In genomic region chr11:116658238-116658637, GRCm38 (mm10) we compare ENCODE assay signal across 8 mouse cellular contexts. TPM values are rescaled to one million over a fixed set of nuclear protein-coding genes. Genes with fewer than 3 reads are reported as not detected.
DNase-seq lines count a peak whose midpoint lies in the region; ATAC-seq and TF ChIP-seq lines count a peak whose summit lies in the region.

No protein-coding gene starts in this region.

- ATAC-seq in heart, embryonic 13.5 days (ENCODE audit: extremely low read depth, insufficient number of reproducible peaks, low FRiP score, low TSS enrichment): no peak
- ATAC-seq in forebrain, embryonic 15.5 days (replicated peaks): no peak
- ATAC-seq in liver, embryonic 14.5 days (ENCODE audit: insufficient read depth): no peak
- ATAC-seq in CD4-positive, CD25-positive, alpha-beta regulatory T cell, adult 4 months: no peak

- TF ChIP-seq EP300 in ES-Bruce4 (IDR thresholded peaks at IDR 0.05; ENCODE audit: insufficient read depth, low read depth, low read length): no peak
- TF ChIP-seq EP300 in liver, embryonic 14.5 days (IDR thresholded peaks at IDR 0.05; ENCODE audit: low read depth): no peak

- no peaks in the 10 kb centered on the region for H3K36me3 ChIP-seq in heart, embryonic 13.5 days
- H3K36me3 ChIP-seq in ES-Bruce4 (ENCODE audit: control insufficient read depth, insufficient read depth, low read length, poor library complexity, severe bottlenecking): no peaks in the 10 kb centered on the region
- no peaks in the 10 kb centered on the region for H3K36me3 ChIP-seq in forebrain, embryonic 15.5 days
- no peaks in the 10 kb centered on the region for H3K36me3 ChIP-seq in liver, embryonic 14.5 days (replicated peaks; ENCODE audit: control insufficient read depth, insufficient read depth, low read depth)

- H3K4me2 ChIP-seq in heart, embryonic 13.5 days: peak overlapping the region; percentile 67
- peak overlapping the region; percentile 53 for H3K4me2 ChIP-seq in forebrain, embryonic 15.5 days (replicated peaks)
- H3K4me2 ChIP-seq in liver, embryonic 14.5 days (ENCODE audit: low read depth): peak overlapping the region; percentile 55; the same call in 1 of the 2 replicates

- peaks cover 76% of the 10 kb centered on the region for H3K4me1 ChIP-seq in heart, embryonic 13.5 days
- H3K4me1 ChIP-seq in ES-Bruce4 (ENCODE audit: control insufficient read depth, insufficient read depth, low read length): no peaks in the 10 kb centered on the region
- H3K4me1 ChIP-seq in forebrain, embryonic 15.5 days: peaks cover 81% of the 10 kb centered on the region
- peaks cover 0 to 5% of the 10 kb centered on the region in 2 experiments; a peak in 2 of 4 replicates for H3K4me1 ChIP-seq in liver, embryonic 14.5 days (replicated peaks; ENCODE audit: control insufficient read depth in 2 of 2, insufficient read depth in 2 of 2, low read length in 1 of 2)

- TF ChIP-seq CTCF in ES-Bruce4 (IDR thresholded peaks at IDR 0.05; ENCODE audit: low read depth, low read length): no peak
- TF ChIP-seq CTCF in liver, embryonic 14.5 days (IDR thresholded peaks at IDR 0.05; ENCODE audit: low read depth): no peak

- no peaks in the 10 kb centered on the region for H3K9me3 ChIP-seq in heart, embryonic 13.5 days
- H3K9me3 ChIP-seq in ES-Bruce4 (replicated peaks; ENCODE audit: control insufficient read depth, insufficient read depth, low read length, poor library complexity, severe bottlenecking): no peaks in the 10 kb centered on the region
- no peaks in the 10 kb centered on the region for H3K9me3 ChIP-seq in forebrain, embryonic 15.5 days
- H3K9me3 ChIP-seq in liver, embryonic 14.5 days (ENCODE audit: control insufficient read depth, low read length): no peaks in the 10 kb centered on the region

- peak overlapping the region; percentile 24; the same call in 1 of the 2 replicates for H3K9ac ChIP-seq in heart, embryonic 13.5 days
- H3K9ac ChIP-seq in ES-Bruce4 (ENCODE audit: low read depth, poor library complexity, severe bottlenecking): no peak overlapping the region
- H3K9ac ChIP-seq in forebrain, embryonic 15.5 days (replicated peaks): no peak overlapping the region
- H3K9ac ChIP-seq in liver, embryonic 14.5 days (replicated peaks): no peak overlapping the region

- H3K4me3 ChIP-seq in heart, embryonic 13.5 days: no peak overlapping the region
- no peak overlapping the region for H3K4me3 ChIP-seq in ES-Bruce4 (ENCODE audit: low read depth, low read length)
- H3K4me3 ChIP-seq in forebrain, embryonic 15.5 days: no peak overlapping the region
- no peak overlapping the region for H3K4me3 ChIP-seq in liver, embryonic 14.5 days (ENCODE audit: insufficient read depth in 1 of 2, low read depth in 2 of 2, low read length in 2 of 2)

- intact Hi-C loops in heart, postnatal 10 days (cut with DNase I): no loop called here

- TF ChIP-seq POLR2A in ES-Bruce4 (IDR thresholded peaks at IDR 0.05; ENCODE audit: insufficient read depth, low read length): no peak

- H3K27me3 ChIP-seq in heart, embryonic 13.5 days (replicated peaks): peaks cover 50% of the 10 kb centered on the region
- H3K27me3 ChIP-seq in ES-Bruce4 (ENCODE audit: control insufficient read depth, insufficient read depth, low read length, poor library complexity, severe bottlenecking): no peaks in the 10 kb centered on the region
- H3K27me3 ChIP-seq in forebrain, embryonic 15.5 days: peaks cover 7% of the 10 kb centered on the region; the same call in 1 of the 2 replicates
- peaks cover 24% of the 10 kb centered on the region for H3K27me3 ChIP-seq in liver, embryonic 14.5 days (ENCODE audit: control insufficient read depth, insufficient read depth, low read length)

- peak overlapping the region; percentile 77 for H3K27ac ChIP-seq in heart, embryonic 13.5 days (replicated peaks)
- H3K27ac ChIP-seq in ES-Bruce4 (ENCODE audit: insufficient read depth, low read length): peak overlapping the region; percentile 42; the same call in 1 of the 2 replicates
- peak overlapping the region; percentile 21; the same call in 1 of the 2 replicates for H3K27ac ChIP-seq in forebrain, embryonic 15.5 days (replicated peaks)
- no peak overlapping the region for H3K27ac ChIP-seq in liver, embryonic 14.5 days

- no peak for DNase-seq in heart, postnatal 10 days
- no peak for DNase-seq in liver, embryonic 14.5 days (ENCODE audit: low read depth in 3 of 3, low spot score in 3 of 3)
- no peak for DNase-seq in layer of hippocampus, adult 11-12 months (ENCODE audit: low spot score)
- DNase-seq in spleen, adult 18-20 months: no peak

- 66% methylated on average over 10 of the region's 10 CpGs for WGBS in heart, embryonic 13.5 days
- WGBS in forebrain, embryonic 15.5 days: 49% methylated on average over 10 of the region's 10 CpGs
- WGBS in liver, embryonic 14.5 days (ENCODE audit: insufficient replicate concordance): 64% methylated on average over 10 of the region's 10 CpGs

RNA-seq across cellular contexts. Expression of gene Cygb, which starts 4.1 kb away (rescaled TPM):
- 2.6 TPM in 2 replicates for polyA plus RNA-seq in heart, embryonic 13.5 days (2015; fragmentation: Nextera tagmentation; extraction: Ambion mirVana)
- total RNA-seq in heart, postnatal 10 days (2021): 10 to 100 TPM; 76.2 to 85.4 TPM
- not detected in 2 replicates for polyA plus RNA-seq in ES-Bruce4 (2011; ENCODE audit: insufficient read depth, insufficient read length, low read depth, missing spikeins)
- polyA plus RNA-seq in forebrain, embryonic 15.5 days (2015; fragmentation: Nextera tagmentation; extraction: Ambion mirVana): 15.8 and 16.4 TPM in 2 replicates
- polyA plus RNA-seq in liver, embryonic 14.5 days (2012; rRNA removed): 0.41 and 0.64 TPM in 2 replicates
- 0.44 and 0.81 TPM in 2 replicates for polyA plus RNA-seq in liver, embryonic 14.5 days (2014; fragmentation: Nextera tagmentation; extraction: Ambion mirVana)
- polyA plus RNA-seq in CD4-positive, CD25-positive, alpha-beta regulatory T cell, adult 4 months (2017; shearing (Covaris generic)): not detected

RNA-seq across cellular contexts. Expression of gene Prcd, which starts 4.9 kb away (rescaled TPM):
- 0.51 and 0.93 TPM in 2 replicates for polyA plus RNA-seq in heart, embryonic 13.5 days (2015; fragmentation: Nextera tagmentation; extraction: Ambion mirVana)
- 1 to 10 TPM; 1.4 to 1.7 TPM for total RNA-seq in heart, postnatal 10 days (2021)
- not detected in 2 replicates for polyA plus RNA-seq in ES-Bruce4 (2011; ENCODE audit: insufficient read depth, insufficient read length, low read depth, missing spikeins)
- polyA plus RNA-seq in forebrain, embryonic 15.5 days (2015; fragmentation: Nextera tagmentation; extraction: Ambion mirVana): 2.0 and 2.4 TPM in 2 replicates
- 0.11 and 0.14 TPM in 2 replicates for polyA plus RNA-seq in liver, embryonic 14.5 days (2012; rRNA removed)
- 0.19 and 0.20 TPM in 2 replicates for polyA plus RNA-seq in liver, embryonic 14.5 days (2014; fragmentation: Nextera tagmentation; extraction: Ambion mirVana)
- polyA plus RNA-seq in CD4-positive, CD25-positive, alpha-beta regulatory T cell, adult 4 months (2017; shearing (Covaris generic)): not detected

RNA-seq across cellular contexts. Expression of gene Rhbdf2, which starts 31.4 kb away (rescaled TPM):
- 7.2 and 8.0 TPM in 2 replicates for polyA plus RNA-seq in heart, embryonic 13.5 days (2015; fragmentation: Nextera tagmentation; extraction: Ambion mirVana)
- total RNA-seq in heart, postnatal 10 days (2021): 10 to 100 TPM; 15.4 to 17.7 TPM
- polyA plus RNA-seq in ES-Bruce4 (2011; ENCODE audit: insufficient read depth, insufficient read length, low read depth, missing spikeins): 36.5 and 39.1 TPM in 2 replicates
- 1.3 and 1.4 TPM in 2 replicates for polyA plus RNA-seq in forebrain, embryonic 15.5 days (2015; fragmentation: Nextera tagmentation; extraction: Ambion mirVana)
- 8.3 and 11.1 TPM in 2 replicates for polyA plus RNA-seq in liver, embryonic 14.5 days (2012; rRNA removed)
- 3.8 and 5.2 TPM in 2 replicates for polyA plus RNA-seq in liver, embryonic 14.5 days (2014; fragmentation: Nextera tagmentation; extraction: Ambion mirVana)
- 1 to 10 TPM; 3.3 to 4.3 TPM for polyA plus RNA-seq in CD4-positive, CD25-positive, alpha-beta regulatory T cell, adult 4 months (2017; shearing (Covaris generic))
